Mouse (Mus musculus): ENCODE data around the gene Ctu1. TPM values are rescaled to one million over a fixed set of nuclear protein-coding genes. Genes with fewer than 3 reads are reported as not detected.
A peak's percentile ranks its signal among the peaks of the same experiment; 100 is the strongest.
"Not testable (repeated sequence)": the region's sequence is repeated elsewhere in the genome, so short reads cannot be mapped to it uniquely, and the experiment has no call there.

Ctu1 gene
- total RNA-seq (2021) = 10 to 100 TPM in 1 of 2 experiments, 1 to 10 TPM in 1; 9.9 to 12.6 TPM
- long read RNA-seq, experiment 1, partial matches to known transcripts = 0 of 4 reads
- long read RNA-seq, experiment 1, other reads (novel, unspliced or antisense) = 1 of 4 reads
- long read RNA-seq, experiment 2, transcript Ctu1-201 (3 exons, 2,475 nt) = major isoform, 8 of 11 reads
- long read RNA-seq, experiment 2, partial matches to known transcripts = 0 of 11 reads
- long read RNA-seq, experiment 2, other reads (novel, unspliced or antisense) = 3 of 11 reads

DNA sequence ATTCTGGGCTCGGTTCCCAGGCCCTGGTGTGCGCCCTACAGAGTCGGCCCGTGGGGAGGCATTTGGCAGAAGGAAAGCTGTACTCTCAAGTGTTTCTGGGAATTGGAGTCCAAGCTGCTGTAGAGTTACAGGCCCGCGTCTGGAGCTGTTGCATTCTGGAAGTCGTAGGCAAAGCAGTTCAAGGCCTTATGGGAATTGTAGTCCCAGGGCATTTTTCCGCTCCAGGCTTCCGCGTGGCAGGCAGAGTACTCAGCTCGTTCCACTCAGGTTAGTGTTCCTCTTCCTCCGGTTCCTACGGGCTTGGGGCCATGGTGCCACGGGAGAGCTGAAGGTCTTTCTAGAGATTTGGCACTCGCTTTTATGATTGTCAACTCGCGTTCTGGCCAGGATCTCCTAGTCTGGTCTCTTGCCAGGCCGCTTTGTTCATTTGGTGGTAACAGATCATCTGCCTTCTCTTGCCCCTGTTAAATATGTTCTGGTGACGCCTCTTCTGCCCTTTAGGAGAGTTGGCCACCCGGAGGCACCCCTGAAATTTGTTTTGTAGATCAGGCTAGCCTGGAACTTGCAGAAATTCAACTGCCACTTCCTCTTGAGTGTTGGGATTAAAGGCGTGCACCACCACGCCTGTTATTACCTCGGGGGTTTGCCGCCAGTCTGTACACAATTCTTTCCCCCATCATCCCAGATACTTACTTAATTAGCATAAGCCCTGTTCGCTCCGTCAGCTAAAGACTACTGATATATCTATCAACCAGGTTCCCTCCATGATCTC is at the start of gene Ctu1:
Ctu1 (plus strand) TSS at position 208 of the 772 bp plus-strand sequence.
- DNase-seq (ENCODE audit: low spot score in 2 of 2) = peak; percentile 85 to 96

GRCm38 (mm10) chr7:43622927-43623326 is 48.9 kb upstream of the Ctu1 start:
- no peak for DNase-seq (ENCODE audit: low spot score in 2 of 2)

GRCm38 (mm10) chr7:43623819-43624218 is 48.0 kb upstream of the Ctu1 start:
- no peak for DNase-seq (ENCODE audit: low spot score in 2 of 2)

DNA sequence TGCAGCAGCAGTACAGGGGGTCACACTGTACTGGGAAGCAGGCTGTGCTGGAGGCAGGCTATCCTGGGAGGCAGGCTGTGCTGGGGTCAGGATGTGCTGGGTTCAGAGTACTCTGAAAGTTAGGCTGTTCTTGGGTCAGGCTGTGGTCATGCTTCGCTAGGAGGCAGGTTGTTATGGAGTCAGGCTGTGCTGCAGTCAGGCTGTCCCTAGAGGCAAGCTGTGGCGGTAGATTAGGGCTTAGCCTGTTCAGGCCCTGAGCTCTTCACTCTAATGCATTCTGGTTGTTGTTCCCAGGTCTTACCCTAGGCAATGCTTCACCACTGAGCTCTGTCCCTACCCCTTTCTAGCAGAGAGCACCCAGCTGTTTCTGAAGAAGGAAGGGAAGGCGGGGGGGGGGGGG is 46.8 kb upstream of the Ctu1 start:
- DNase-seq (ENCODE audit: low spot score in 2 of 2) = no peak

DNA sequence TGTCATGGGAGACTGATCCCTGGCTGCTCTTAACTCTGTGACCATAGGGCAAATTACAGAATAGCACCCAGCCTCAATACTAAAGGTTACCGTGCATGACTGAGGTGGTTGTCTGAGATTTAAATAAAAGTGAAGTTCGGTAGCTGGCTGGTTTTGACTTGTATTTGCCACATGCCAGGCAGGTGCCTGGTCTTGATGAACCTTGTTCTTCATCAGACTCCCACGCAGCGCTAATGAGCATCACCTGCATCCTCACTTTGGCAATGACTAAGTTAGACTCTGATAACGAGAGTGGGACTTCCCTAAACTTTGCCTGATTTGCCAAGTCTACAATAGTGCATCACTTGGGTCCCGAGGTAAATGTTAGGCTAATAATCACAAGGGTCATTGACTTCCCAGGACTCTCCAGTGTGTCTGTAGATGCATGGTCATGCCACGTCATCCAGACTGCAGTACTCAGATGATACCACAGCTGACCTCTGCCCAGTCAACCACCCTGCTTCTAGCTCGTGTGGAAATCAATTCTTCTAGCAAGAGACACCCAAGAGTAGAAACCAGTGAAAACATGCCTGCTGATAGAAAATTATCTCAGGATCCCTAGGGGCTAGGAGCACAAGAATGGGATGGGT is 45.9 kb upstream of the Ctu1 start:
- no peak for DNase-seq (ENCODE audit: low spot score in 2 of 2)

GRCm38 (mm10) chr7:43633940-43634339 is 37.9 kb upstream of the Ctu1 start:
- DNase-seq (ENCODE audit: low spot score in 2 of 2) = no peak

DNA sequence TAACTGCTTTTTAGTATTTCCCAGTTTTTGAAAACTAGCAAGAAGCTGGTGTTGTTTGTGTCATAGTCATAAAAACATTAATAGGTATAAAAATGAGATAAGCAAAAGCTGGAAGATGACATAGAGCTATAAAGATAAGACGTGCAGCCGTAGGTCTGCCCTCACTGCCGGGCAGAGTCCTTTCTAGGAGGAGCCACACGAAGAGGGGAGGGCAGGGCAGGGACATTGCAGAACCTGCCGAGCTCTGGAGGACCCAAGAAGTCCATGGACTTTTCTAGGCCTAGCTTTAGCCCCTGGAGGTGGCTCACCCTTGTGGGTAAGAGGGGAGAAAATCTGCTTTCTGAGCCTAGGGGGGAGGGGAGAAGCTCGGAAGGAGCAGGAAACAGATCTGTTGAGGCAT is 37.3 kb upstream of the Ctu1 start, which contains the start of gene Ceacam18:
Ceacam18 (plus strand) TSS at position 208 of the 400 bp plus-strand sequence.
- DNase-seq (ENCODE audit: low spot score in 2 of 2) = no peak

DNA sequence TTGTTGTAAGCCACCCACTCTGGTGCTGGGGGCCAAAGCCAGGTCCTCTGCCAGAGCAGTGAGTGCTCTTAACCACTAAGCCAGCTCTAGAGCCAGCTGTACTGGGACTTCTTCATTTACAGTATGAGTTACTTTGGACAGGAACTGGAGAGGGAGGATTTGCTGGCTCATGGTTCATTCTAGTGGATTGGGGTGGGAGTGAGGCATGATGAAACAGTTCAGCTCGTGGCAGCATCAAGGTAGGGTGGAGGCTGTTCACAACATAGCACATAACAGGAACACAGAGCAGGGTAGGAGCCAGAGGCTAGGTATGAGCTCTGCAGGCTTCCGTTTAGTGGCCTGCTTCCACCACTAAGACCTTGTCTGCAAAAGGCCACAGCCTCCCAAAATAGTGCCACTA is 35.6 kb upstream of the Ctu1 start:
- DNase-seq (ENCODE audit: low spot score in 2 of 2) = no peak

DNA sequence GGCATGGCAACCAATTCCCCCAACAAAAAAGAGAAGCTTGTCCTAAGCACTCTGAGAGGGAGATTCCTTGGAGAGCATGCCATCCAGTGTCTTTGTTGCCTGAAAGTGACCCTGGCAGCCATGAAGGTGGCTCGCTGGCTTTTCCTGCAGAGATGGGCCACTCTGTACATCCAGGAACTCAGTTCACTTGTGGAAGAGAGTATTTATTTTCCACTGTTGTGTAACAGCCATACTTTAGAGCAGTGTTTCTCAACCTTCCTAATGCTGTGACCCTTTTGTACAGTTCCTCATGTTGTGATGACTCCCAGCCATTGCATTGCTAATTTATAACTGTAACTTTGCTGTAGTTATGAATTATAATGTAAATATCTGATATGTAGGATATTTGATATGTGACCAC is 34.7 kb upstream of the Ctu1 start:
- DNase-seq (ENCODE audit: low spot score in 2 of 2) = no peak

GRCm38 (mm10) chr7:43642587-43642986 is 29.2 kb upstream of the Ctu1 start:
- no peak for DNase-seq (ENCODE audit: low spot score in 2 of 2)

- DNase-seq (ENCODE audit: low spot score in 2 of 2) = no peak
Observed at GRCm38 (mm10) chr7:43643046-43643652, 28.7 kb upstream of the Ctu1 start.

- no peak for DNase-seq (ENCODE audit: low spot score in 2 of 2)
Observed at GRCm38 (mm10) chr7:43652683-43653082, 19.1 kb upstream of the Ctu1 start.

- DNase-seq (ENCODE audit: low spot score in 2 of 2) = no peak
Observed at GRCm38 (mm10) chr7:43654519-43654918, 17.3 kb upstream of the Ctu1 start.

- no peak for DNase-seq (ENCODE audit: low spot score in 2 of 2)
Observed at GRCm38 (mm10) chr7:43656232-43656631, 15.6 kb upstream of the Ctu1 start.

DNA sequence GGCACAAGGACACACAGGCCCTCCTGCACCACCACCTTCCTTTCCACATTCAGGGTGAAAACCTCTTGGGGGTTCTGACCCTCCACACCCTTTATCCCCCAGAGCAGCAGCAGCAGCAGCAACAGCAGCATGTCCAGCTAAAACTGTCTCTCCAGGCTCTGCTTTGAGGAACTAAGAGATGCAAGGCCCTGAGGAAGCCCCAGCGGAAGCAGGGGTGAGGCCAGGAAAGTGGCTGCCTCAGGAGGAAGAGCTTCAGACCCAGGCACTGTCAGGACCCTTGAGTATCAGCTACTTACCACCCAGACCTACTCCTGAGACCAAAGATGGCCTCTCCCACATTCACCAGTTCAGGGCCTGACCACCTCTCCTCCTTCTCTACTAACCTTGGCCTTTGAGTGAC is 11.8 kb upstream of the Ctu1 start, which contains the start of gene Siglece:
Siglece (minus strand) TSS at position 160 of the 400 bp plus-strand sequence.
- no peak for DNase-seq (ENCODE audit: low spot score in 2 of 2)

- DNase-seq (ENCODE audit: low spot score in 2 of 2) = no peak
Observed at GRCm38 (mm10) chr7:43662804-43663203, 9.0 kb upstream of the Ctu1 start.

DNA sequence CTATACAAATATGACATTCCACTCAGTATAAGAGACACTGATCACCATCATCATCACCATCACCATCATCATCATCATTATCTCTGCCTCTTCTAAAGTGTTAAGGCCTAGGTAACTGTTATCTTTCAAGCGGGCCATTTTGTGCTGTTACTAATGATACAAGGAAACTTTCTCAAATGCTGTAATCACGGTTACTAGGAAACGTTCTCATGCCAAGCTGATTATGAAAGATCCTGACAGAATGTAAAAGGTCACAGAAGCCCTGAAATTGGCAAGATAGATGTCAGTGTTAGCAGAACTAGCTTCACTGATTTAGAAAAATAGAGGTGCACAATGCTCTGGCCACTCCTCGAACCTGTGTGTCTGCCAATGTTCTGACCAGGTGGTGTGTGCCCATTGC is 4.6 kb upstream of the Ctu1 start:
- DNase-seq (ENCODE audit: low spot score in 2 of 2) = not testable (repeated sequence)

DNA sequence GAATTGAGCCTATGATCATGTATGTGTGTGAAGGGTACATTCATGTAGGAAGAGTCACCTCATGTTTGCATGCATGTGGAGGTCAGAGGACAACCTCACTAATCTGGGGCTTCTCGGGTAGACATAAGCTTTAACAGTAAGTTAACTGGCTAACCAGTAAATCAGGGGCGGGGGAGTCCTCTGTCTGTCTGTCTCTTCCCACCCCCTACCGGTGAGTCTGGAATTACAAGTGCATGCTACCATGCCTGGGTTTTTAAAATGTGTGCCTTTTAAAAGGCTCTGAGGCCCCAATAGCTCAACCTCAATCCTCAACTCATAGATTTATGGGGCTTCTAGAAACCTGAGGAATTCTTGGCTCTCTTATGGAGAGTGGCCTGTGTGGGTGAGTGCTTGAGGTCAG is 3.2 kb upstream of the Ctu1 start:
- DNase-seq (ENCODE audit: low spot score in 2 of 2) = no peak

DNA sequence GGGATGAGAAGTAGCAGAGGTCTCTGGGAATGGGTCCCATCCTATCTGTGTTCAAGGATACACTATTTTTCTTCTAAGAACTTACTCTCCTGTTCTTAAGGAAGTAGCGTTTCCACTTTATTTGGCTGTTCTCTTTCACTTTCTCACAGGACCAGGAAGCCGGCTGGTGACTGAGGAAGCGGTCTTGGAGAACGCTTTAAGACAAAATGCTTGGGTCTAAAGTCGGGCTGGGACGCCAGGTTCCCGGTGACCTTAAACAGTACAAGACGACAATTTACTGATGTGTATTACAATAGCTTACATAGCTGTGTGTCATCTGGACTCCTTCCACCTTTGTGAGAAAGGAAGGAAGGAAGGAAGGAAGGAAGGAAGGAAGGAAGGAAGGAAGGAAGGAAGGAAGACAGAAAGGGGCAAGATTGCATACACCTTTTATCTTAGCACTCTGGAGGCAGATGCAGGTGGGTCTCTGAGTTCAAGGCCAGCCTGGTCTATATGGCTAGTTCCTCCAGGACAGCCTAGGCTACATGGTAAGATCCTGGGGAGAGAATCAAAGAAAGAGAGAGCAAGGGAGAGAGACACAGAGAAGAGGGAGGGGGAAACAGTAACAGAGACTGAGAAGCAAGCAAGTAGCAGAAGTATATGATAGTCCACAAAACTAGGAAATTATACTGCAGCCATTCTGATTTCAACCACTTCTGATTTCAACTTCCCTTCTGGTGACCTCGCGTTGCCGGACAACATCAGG is 580 bp upstream of the Ctu1 start:
- peak in 1 of 2 experiments; percentile 13 for DNase-seq (ENCODE audit: low spot score in 2 of 2)

- no peak for DNase-seq (ENCODE audit: low spot score in 2 of 2)
Observed at GRCm38 (mm10) chr7:43672581-43673260, 905 bp downstream of the Ctu1 start.

All from layer of hippocampus, postnatal 14 days (tissue).